Mouse (Mus musculus): ENCODE results near the gene Tmprss7.
A peak's percentile ranks its signal among the peaks of the same experiment; 100 is the strongest.

The Tmprss7 gene

DNA sequence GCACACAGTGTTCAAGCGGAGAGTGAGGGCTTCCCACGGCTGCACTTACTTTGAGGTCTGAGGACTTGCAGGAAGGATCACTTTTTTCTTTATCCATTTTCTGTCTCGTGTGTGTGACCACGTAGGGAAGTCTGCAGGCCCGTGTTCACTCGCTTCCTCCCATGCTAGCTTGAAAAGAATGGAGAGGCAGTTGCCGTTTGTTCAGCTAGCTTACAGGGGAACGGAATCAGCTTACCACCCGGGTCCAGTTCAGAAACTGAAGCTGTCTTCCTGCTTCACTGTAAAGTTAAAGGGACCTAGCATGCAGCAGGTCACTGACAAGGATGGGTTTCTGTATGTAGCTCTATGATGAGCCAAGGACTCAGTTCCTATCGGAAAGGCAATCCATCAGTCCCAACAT is at the start of gene Tmprss7:
Gene Tmprss7, minus strand, starts transcription at position 101 of the 400 bp plus-strand sequence.
- DNase-seq (ENCODE audit: extremely low read depth, low read depth): no peak

DNA sequence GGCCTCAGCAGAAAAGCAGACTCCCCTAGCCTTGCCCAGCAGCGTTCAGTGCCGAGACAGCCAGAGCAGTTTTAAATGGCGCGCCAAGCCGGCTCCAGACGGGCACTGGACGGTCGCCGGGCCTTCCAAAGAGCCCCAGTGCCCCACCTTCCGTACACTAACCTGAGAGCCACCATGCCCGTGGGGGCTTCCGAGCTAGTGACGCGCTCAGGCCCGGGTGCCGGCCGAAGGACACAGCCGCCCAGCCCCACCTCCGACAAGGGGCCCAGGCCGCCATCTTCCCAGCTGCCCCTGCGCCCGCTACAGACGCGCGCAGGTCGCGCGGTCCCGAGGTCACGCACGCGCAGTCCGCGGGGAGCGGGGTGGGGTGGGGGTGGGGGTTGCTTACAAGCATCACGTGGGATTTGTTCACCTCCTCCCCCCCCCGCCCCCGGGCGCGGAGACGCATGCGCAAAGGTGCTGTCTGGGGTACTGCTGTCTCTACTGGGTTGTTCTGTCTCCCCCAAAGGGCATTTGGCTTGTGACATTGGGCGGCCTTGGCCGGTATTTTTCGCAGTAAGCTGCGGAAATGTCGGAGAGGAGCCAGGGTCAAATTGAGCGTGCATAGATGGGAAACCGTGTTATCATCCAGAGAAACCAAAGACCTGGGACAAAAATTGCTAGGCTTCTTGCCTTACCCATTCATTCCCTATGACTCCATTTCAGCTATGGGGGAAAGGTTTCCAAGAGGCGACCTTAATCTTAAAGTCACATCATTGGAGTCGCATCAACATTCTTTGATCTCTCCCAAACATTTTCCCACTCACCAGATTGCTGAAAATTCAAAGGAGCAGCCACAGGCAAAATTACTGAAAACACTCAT is 49.4 kb upstream of the Tmprss7 start, which contains the start of gene Abhd10:
Gene Abhd10, minus strand, starts transcription at position 341 of the 862 bp plus-strand sequence.
- DNase-seq (ENCODE audit: extremely low read depth, low read depth): peak; percentile 63

DNA sequence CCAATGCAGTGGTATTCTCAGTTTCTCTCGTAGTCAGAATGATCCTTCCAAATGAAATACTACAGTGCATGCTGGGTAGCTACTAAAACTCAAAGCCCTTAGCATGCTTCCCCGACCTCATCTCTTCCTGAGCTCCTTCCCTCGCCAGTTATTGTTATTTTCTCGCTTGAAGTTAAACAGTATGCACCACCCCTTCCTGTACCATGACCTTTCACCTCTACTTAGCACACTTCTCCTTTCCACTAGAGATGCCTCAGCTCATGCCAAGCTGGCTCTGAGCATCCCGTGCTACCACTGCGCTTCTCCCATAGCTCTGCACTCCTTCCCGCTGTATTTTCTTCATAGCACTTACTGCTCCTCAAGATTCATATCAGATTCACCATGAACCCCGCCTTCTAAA is 44.4 kb upstream of the Tmprss7 start:
- no peak for DNase-seq (ENCODE audit: extremely low read depth, low read depth)

DNA sequence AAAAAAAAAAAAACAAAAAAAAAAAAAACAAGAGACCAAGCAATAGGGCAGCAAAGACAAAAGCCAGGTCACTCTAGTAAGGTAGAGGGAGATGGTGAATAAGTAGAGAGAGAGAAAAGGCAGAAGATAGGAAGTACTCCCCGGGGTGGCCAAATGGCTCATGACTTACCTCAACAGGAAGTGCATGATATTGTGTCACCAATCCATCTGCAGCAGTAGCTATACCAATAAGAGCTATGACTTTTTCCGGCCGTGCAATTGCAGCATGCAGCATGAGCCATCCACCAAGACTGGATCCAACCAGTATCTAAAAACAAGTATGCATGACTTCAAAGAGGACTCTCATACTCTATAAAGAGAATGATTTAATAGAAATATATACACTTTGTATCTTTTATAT is 43.3 kb upstream of the Tmprss7 start:
- no peak for DNase-seq (ENCODE audit: extremely low read depth, low read depth)

DNA sequence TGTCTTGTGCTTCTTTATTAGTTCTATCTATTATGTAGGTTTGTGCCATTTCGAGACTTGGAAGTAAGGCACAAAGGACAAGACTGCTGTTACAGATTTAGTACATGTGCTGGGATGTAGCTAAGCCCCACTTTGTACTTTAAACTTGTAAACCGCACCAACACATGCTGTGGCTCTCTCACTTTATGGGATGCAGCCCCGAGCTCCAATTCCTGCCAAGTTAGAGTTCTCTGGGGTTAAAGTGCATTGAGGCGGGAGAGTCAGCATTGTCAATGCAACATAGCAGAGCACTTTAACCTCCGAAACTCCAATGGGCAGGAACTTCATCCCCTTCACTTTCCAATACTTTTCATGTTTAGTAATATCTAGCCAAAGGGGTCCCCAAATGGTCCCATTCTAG is 35.7 kb upstream of the Tmprss7 start:
- DNase-seq (ENCODE audit: extremely low read depth, low read depth): no peak

DNA sequence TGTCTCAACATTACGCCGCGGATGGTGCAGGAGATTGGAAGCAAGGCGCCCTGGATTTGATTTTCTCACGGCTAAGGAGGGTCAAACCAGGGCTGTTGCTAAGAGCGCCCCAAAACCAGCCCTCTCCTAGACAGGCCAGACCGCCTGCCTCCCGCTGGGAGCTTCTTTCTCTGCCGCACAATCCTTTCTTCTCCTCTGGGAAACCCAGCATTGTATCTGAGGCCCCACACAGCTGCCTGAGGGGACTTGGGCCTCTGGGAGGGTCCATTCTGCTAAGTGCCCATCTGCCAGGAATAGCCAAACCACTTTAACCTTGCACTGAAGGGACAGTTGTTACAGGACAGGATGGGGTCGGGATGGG is 31.3 kb upstream of the Tmprss7 start:
- no peak for DNase-seq (ENCODE audit: extremely low read depth, low read depth)

DNA sequence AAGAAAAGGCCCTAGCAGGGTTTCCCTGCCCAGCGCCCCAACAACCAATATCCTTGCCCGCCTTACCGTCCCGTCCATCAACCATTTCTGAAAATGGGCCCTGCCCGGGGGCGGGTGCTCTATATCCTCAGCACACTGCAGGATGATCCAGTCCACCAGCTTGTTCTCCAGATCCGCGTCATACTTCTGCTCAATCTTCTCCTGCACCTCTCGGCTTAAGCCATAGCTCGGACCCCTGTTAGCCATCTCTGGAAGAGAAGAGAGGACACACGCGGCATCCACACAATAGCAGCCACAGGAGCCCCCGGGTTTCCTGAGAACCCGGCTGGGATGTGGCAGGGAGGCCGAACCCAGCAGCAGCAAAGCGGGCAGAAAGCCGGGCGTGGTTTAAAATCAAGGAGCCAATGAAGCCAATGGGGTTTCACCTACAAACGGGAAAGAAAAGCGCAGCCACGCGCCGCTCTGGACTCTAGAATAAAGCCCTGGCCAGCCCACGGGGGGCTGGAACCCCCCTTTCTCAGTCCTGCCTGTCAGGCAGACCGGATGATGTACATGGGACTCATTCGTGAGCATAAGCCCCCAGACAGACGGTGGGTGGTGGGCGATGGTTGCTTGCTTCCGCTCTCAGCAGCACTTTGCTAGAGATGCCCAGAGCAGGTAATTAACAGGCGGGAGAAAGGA is 30.7 kb upstream of the Tmprss7 start, which contains the start of gene Tagln3:
Gene Tagln3, minus strand, starts transcription at position 548 of the 681 bp plus-strand sequence.
- no peak for DNase-seq (ENCODE audit: extremely low read depth, low read depth)

DNA sequence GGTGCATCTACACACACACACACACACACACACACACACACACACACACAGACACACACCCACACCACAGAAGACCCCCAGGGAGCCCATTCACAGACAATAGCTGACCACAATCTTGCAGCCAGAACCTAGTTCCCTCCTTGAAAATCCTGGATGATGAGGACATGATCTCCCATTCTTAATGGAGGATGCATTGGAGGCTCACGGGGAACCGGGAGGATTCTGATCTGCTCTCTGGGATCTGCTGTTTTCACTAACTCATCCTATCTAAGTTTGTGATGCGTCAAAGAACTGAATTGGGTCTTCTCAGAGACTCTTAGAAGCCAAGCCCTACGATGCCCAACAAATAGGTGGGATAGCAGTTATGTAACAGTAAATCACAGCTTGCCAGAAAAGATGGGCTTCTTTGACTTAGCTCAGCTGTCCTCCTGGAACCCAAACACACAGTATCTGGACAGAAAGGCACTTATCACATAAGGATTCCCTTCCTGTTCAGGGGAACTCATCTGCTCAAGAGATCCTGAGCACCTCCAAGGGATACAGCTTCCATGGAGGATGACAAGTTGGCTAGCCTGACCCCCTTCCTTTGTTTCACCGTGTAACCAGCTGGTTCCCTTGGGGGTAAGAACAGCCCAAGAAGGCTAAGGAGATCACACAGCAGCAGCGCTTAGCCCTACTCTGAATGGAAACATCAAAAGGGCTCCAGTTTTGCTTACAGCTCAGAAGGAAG is 29.9 kb upstream of the Tmprss7 start:
- DNase-seq (ENCODE audit: extremely low read depth, low read depth): no peak

DNA sequence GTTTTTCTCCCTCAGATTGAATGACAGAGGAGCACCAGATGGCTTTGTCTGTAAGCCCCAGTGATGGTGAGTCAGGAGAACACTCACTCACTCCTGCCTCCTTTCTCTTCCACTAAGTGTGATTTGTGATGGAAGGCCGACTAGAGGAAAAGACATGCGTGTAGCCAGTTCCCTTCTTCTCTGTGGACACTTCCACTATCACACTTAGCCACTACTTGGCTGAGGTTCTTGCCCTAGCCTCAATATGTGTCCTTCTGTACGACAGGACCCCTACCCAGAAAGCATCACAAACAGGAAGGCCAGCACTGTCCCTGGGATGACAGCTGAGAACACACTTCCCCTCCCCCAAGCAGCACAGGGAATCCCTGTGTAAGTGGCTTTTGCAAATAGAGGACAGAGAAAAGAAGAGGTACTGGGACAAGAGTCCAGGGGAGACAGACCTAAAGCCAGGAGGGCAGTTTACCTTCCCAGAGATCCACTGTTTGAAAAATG is 29.0 kb upstream of the Tmprss7 start:
- DNase-seq (ENCODE audit: extremely low read depth, low read depth): no peak

DNA sequence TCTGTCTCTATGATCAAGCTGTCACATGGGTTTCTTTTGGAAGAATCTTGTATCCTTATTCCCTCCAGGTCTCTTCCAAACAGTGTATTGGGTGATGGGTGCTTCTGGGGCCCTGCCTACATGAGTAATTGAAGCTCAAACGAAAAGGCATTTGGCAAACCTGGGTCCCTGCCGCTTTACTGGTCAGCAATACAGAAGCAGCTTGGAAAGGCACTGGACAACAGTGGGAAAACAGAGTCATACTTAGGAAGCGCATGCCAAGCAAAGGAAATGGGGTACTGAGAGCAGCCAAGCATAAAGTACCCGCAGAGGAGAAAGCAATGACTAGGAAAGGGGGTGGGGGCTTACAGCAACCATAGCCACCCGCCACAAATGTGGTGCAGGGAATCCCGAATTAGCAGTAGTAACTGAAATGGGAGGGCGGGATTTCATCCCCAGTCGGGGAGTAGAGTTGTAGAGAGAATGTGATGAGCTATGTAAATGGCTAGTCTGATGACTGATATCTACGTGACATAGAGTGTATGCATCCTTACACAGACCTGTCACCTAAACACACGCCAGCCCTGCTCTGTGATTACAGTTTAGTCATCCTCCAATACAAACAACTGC is 26.7 kb upstream of the Tmprss7 start:
- DNase-seq (ENCODE audit: extremely low read depth, low read depth): no peak

DNA sequence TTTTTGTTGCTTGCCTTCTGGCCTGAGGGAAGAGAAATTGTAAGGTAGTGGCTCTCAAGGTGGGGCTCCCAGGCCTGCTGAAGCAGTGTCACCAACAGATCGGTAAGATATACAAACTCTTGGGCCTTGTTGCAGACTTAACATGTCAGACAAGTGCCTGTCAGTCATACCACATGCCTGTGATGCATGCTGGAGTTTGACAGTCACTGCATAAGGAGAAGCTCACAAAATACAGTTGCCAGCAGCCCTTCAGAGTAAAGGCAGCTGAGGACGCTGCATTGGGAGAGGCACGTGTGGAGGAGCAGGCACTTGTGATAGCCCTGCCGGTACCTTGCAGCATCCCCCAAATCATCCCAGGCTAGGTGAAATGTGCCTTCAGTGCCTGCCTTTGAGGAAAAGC is 24.8 kb upstream of the Tmprss7 start:
- no peak for DNase-seq (ENCODE audit: extremely low read depth, low read depth)

DNA sequence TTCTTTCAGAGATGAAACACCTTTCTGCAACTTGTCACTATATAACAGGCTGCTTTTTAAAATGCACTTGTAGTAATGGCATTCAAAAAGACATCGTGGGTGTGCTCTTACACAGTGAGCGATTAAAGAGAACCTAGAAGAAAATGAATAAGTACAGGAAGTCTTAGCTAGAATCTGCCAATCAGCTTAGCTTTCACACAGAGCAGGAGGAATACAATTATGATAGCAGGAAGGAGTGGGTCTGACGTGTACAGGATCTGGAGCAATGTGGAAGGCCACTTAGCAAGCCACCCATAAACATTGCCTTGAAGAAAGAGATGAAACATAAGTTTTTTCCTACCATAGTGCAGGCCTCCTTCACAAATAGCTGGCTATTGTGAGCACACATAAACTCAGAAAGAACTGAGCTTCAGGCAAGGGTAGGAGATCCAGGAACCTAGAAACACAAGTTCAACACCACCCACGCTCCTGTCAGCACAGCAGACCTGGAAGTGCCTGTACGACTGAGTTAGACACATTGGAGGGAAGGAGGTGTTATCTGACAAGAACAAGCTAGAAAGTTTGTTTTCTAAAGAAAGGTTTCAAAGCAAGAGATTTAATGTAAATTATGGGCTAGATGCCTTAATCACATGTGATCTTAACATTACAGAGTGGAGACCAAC is 21.2 kb upstream of the Tmprss7 start:
- no peak for DNase-seq (ENCODE audit: extremely low read depth, low read depth)

DNA sequence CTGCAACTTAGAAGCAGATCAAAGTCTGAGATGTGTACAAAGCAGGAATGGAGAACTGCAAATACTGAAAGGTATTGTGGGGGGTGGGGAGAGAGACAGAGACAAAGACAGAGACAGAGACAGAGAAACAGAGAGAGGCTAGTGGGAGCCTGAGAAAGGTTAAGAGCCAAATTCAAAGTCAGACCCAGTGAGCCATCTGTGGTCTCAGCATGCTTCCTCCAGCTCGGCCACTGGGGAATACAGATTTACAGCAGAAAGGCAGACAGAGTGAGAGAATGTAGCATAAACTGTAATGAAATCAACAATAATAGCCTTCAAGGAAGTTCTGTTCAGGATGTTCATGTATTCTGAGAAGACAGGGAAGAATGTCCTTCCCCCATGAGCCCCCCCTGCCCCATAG is 20.4 kb upstream of the Tmprss7 start:
- no peak for DNase-seq (ENCODE audit: extremely low read depth, low read depth)

DNA sequence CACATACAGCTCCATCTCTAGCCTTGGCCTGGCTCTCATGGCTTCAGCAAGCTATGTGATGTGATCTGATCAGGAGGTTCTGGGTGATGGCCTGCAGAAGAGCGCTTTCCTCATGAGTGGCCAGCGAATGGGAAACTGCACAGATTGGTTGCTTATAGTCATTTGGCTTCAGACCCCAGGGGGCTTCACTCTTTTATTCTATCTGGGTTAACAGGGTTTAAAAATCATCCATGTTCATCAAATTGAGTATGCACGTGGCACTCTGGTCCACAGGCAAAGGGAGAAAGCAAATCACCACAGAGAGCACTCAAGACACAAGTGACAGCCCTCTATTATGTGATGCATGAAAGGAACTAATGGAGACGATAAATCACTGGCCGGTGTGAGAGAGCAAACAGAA is 19.8 kb upstream of the Tmprss7 start:
- no peak for DNase-seq (ENCODE audit: extremely low read depth, low read depth)

DNA sequence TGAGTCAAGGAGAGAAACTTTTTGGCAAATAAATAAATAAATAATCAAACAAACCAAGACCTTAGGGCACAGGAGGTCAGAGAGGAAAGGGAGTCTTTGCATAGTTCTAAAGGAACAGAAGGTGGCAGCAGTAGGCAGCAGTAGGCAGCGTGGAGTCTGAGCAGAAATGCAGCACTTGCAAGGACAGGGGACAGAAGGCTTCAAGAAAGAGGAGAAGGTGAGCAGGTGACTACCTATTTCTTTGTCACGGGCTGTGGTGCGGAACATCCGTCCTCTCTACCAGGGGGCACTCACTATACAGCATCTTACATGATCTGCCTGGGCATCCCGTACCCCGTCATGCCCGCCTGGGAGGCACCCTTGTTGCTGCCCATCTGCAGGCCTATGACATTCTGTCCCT is 17.8 kb upstream of the Tmprss7 start:
- no peak for DNase-seq (ENCODE audit: extremely low read depth, low read depth)

DNA sequence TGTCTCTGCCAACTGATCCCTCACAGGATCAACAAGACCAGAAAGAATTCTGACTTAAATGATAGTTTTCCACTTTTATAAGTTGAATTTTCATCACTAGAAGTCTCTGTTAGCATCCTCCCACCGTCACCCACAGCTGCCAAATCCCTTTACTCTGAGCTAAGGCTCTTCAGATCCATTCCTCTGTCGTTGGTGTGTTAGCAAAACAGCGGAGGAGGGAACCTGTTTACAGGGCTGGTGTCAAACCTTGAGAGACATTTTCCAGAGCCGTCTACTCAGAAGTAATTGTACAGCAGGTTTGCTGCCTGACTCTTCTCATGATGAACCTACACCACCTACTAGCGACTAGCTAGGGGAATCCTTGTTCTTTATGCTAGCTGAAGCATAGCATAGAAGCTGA is 5.8 kb upstream of the Tmprss7 start:
- DNase-seq (ENCODE audit: extremely low read depth, low read depth): no peak

DNA sequence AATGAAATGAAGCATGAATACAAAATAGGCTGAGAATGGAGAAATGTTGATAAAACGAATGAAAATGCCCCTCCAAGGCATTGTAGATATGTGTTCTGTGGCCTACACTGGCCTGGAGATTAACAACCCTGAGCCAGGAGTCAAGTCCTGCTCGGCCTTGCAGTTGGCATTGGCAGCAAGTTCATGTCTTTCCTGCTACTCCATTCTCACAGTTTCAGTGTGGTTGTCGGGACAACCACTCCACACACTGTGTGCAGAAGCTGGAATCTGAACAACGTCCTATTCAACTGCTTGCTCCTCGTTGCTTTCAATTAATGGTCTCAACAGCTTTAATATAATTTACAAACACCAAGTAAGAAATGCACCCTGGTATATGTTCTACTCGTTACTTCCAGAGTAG is 4.5 kb upstream of the Tmprss7 start:
- DNase-seq (ENCODE audit: extremely low read depth, low read depth): no peak

DNA sequence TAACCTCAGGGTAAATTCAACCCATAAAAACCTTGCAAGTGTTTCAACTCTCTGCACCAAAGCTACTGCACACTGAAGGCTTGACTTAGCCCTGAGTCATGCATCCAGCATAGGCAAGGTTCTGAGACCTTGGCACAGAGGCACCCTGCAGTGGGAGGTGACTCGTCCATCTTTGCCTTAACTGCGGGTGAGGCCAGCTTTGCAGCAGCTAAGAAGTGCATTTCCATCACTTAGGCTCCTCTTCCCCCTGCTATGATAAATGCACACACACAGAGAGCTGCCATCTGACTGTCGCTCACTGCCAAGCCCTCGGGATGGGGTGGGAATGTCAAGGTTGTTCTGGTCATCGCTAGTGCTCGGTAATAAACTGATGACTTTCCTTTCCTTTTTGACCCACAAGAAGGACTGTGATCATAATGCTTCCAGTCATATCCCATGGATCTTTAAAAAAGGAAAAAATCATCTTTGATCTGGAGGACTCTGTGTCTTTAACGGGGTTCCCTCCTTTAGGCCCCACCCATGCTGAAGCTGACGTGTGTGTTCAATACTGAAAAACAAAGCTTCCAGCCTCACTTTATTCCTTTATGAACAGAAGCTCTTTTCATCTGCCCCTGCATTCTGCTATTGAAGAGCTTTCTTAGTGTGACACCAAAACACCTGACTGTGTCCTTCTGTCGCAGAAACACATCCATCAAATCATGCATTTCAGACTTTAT is 2.1 kb upstream of the Tmprss7 start:
- no peak for DNase-seq (ENCODE audit: extremely low read depth, low read depth)

DNA sequence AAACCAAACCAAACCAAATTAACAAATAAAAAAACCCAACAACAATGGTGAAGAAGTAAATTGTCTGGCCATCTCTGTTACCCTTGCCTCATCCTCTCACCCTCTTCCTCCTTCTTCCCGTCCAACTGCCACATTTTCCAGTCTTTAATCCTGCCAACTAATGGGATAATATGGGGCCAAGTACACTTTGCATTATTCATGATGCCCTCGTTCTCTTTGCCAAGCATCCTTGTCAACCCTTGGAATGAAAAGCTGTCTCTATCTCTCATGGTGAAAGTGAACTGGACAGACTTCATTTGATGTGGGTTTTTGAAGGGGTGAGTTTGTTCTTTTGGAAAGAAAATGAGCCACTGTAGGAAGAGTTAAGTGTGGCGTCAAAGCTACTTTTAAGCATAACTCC is 607 bp downstream of the Tmprss7 start:
- no peak for DNase-seq (ENCODE audit: extremely low read depth, low read depth)

DNA sequence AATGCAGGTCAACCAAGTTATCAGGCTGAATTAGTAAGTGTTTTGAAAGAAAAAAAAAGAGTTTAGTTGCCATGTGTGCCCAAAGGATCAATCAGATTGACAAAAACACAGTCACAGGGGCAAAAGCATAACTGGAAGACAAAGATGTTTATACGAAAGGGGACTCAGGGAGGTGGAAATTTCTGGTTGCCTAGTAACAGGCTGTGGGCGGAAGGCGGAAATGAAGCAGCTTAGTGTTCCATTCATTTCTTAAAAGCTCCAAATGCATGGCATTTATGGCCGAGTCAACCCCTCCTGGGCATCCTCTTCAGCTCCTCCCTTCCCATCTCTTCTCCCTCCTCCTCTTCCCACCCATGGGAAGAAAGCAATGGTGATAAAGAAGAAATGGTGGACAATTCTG is 3.3 kb downstream of the Tmprss7 start:
- DNase-seq (ENCODE audit: extremely low read depth, low read depth): no peak
